Mouse (Mus musculus) kidney, adult 8-10 months (tissue): ENCODE measurements around the gene Aqp8.

ENCODE experiments used
- DNase-seq, 2 experiments: peaks; one replicate each; pipeline ENCODE4 v3.0.0; 2022

Aqp8 gene

GRCm38 (mm10) chr7:123462070-123462501 lies at the start of gene Aqp8:
Gene Aqp8, plus strand, starts transcription at chr7:123462291.
- peak; percentile 81 to 88 for DNase-seq

DNA sequence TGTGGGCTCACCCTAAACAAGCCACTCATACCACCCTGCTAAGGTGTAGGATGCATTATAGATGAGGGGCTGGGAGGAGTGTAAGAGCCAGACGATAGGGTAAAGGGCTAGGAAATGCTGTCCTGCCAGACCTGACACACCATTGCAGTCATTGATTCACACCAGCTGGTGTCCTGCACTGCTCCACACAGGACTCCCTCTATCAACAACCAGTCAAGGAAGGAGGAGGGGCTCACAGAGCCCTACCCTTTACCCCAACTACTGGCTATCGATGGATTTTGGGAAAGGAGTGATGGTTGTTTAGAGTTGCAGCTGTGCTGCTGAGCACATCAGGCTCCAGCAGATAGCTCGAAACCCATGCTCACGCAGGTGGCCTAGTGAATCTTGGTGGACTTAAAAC lies 45.3 kb upstream of the Aqp8 start:
- no peak for DNase-seq

DNA sequence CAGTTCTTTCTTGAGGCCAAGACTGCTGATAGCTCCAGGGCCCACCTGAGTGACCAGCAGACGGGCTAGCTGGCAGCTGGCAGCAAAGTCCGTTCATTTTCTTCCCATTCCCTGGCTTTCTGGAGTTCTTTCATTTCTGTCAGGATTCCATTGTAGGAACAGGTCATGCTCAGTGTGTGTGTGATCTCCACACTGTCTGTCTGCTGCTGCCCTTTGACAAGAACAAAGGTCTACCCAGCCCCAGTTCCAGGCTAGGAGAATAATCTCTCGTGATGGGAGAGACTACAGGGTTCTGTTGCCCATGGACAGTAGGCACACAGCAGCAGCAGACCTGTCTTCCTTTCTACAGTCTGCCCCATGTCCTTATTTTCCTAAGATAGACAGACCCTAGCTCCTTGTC lies 44.4 kb upstream of the Aqp8 start:
- DNase-seq: peak; percentile 47 to 56

- peak; percentile 67 to 80 for DNase-seq
Observed at GRCm38 (mm10) chr7:123419984-123420383, 42.1 kb upstream of the Aqp8 start.

DNA sequence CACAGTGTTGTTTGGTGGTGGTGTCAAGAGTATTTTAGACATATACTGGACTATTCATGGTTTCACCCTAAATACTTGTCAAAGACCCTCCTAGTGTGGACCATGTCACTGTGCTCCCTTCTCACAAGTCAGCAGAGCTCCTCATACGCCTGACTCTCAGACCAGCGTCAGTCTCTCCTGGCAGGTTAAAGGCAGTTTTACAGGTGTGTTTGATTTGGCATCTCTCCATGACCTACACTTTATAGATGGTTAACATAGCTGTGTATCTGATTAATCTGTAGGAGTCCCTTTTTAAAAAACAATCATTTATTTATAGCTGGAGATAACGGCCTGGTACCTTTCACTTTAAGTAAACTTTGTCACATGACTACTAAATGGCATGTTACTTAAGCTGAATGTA lies 40.1 kb upstream of the Aqp8 start:
- no peak for DNase-seq

DNA sequence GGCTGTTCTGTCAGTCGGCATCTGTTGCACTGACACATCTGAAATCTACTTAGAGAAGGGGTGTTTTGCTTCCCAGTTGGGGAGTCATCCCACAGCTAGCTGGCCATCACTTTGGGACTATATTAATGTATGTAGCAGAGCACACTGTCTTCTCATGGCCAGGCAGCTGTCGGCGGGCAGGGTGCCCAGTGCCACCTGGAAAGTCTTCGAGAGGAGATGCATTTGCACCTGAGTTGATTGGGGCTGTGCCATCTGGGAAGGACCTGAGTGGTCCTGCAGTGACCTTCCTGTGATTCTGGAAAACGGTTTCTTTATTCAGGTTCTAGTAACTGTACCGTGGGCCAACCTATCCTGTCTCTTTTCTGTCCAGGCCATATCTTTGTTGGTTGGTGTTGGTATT lies 37.8 kb upstream of the Aqp8 start:
- DNase-seq: no peak

- DNase-seq: peak; percentile 63 to 64
Observed at GRCm38 (mm10) chr7:123425134-123425757, 36.8 kb upstream of the Aqp8 start.

DNA sequence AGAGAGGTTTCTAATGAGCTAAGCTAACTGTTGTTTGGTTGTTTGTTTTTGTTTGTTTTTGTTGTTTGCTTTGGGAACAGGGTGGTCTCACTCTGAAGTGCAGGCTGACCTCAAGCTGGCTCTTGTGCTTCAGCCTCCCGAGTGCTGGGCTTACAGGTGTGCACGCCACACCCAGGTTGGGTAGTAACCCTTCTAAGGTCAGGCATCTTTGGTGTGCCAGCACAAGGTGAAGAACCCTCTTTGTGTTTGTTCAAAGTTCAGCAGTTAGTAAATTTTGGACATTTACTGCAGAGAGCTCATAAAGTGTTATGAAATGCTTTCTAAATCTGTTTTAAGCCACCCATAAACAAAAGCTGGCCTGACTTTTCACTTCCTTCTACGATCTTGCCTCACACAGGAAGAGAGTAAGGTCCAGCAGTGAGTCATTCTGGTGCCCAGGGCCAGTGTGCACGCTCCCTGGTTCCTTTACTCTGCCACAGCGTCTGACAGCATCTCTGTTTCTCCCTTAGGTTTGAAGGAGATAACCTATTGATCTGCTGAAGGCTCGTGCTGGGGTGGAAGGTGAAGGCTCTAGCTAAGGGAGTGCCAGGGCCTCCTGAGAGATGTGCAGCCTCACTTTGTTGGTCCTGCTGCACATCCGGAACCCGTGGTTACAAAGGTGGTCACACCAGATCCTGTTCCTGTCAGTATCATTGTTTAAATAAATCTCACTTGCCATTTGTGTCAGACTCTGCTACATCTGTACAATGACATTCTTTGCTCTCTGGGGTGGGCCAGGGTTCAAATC lies 32.3 kb upstream of the Aqp8 start:
- no peak for DNase-seq

- DNase-seq: no peak
Observed at GRCm38 (mm10) chr7:123430411-123430705, 31.7 kb upstream of the Aqp8 start.

DNA sequence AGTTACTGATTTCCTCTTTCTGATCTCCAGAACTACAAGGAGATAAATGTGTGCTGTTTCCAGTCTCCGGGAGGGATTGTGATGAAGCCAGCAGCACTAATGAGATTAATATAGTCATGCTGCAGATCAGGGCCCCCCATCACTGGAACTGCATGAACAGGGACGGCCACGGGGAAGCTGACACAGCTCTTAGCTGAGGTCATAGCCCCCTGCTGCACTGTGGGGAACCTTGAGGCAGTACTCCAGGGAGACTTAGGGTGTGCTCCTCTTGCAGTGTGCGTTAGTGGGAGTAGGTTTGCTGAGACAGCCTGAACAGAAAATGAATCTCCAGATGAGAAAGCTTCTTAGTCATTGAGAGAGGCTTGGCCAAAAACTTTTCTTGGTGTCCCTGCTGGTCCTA lies 30.9 kb upstream of the Aqp8 start:
- DNase-seq: no peak

DNA sequence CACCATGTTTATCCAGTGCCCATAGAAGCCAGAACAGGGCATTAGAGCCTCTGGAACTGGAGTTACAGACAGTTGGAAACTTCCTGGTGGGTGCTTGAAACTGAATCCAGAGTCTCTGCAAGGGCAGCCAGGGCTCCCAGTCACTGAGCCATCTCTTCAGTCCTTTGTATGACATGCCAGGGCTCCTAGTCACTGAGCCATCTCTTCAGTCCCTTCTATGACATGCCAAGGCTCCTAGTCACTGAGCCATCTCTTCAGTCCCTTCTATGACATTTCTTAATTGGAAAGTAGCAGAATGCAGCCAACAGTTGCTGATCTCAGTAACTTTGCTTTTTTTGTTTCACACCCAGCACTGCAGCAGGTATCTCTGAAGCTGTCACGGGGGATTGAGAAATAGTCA lies 20.0 kb upstream of the Aqp8 start:
- no peak for DNase-seq

DNA sequence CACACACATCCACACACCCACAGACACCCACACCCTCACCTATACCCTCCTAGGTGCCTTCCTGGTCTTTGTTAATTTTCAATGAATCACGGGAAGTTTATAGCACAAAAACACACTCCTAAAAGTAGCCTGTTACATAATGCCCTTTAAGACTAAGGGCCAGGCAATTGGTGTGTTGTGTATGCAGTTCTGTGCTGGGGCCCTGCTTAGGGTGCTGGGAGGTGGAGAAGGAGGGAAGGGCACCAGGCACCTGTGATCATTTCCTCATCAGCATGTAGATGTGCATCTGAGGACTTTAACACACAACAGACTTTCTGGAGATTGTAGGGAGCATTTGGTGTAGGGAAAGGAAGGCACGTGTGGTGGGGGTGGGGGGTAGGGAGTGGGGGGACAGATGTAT lies 13.3 kb upstream of the Aqp8 start:
- no peak for DNase-seq

DNA sequence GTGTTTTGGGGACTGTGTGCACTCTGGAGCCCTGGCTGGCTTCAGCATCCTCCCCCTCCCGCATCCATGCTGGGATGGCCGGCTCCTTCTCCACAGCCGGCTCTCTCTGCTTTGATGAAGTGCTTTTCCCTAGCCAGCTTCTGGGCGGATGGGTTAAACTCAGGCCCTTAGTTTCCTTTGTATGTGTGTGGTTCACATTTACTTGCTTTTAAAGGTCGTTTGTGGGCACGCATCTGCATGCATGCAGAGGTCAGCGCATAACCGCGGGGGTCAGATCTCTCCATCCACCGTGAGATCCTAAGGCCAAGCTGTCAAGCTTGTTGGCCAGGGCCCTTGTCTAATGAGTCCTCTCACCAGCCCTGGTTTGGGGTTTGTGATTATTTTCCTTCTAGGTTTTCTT lies 12.4 kb upstream of the Aqp8 start:
- DNase-seq: no peak

DNA sequence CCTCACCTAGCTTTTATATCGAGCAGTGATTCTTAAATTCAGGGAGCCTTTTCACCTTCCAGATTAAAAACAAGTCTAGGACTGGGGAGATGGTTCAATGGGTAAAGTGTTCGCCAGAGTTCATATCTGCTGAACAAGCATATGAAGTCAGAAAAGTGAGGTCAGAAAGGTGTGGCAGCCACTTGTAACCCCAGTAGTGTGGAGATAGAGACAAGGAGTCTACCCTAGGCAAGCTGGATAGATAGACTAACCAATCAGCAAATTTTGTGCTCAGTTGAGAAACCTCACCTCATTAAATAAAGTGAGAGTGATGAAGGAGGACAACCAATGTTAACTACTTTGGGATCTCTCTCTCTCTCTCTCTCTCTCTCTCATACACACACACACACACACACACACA lies 11.6 kb upstream of the Aqp8 start:
- no peak for DNase-seq

GRCm38 (mm10) chr7:123452551-123452950 lies 9.5 kb upstream of the Aqp8 start:
- peak; percentile 34 to 41 for DNase-seq

DNA sequence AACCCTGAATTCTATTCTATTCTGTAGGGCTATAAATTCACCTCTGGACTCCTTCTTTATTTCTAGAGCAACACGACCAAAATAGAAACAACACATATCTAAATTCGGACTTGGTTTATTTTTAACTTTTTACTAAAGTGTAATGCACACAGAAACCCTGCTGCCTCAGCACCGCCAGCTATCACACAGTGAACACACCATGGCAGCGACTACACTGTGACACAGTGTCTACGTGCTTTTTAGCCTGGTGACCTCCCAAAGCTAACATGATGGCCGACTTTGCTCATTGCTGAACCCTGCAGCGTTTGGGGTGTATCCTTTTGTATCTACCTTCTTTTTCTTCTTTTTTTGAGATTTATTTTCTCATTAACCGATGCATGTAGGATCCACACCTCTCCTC lies 9.0 kb upstream of the Aqp8 start:
- no peak for DNase-seq

DNA sequence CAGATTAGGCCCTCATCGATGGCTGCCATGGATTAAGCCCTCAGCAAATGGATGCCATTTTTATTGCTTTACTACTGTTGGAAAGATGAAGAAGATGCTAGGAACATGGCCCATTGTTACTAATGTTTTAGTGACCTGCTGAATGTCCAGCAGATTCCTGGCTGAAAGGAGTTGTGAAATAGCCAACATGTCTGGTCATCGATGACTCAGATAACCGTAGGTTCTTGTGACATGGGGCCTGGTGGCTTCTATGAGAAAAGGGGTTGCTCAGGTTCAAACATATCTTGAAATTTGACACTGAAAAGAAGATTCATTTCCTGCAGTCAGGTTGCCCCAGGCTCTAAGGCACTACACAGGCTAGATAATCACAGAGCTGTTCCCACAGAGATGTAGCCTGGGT lies 7.0 kb upstream of the Aqp8 start:
- no peak for DNase-seq

GRCm38 (mm10) chr7:123458309-123458708 lies 3.8 kb upstream of the Aqp8 start:
- no peak for DNase-seq

DNA sequence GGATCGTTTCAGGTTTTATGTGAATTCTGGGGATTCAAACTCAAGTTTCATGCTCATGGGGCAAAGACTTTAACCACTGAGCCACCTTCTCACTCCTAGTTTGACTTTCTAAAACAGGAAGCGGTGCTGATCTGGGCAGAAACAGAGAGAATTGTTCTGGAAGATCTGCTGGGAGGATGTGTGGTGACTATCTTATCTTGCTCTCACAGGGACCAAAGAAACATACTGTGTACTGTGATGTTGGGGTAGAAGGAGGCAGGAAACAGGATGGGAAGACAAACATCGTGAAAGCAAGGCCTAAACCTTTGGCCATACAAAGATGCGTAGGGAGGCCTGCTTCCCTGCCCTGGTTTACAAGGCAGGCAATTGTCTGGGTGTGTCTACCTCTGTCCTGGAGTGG lies 2.8 kb upstream of the Aqp8 start:
- DNase-seq: no peak

DNA sequence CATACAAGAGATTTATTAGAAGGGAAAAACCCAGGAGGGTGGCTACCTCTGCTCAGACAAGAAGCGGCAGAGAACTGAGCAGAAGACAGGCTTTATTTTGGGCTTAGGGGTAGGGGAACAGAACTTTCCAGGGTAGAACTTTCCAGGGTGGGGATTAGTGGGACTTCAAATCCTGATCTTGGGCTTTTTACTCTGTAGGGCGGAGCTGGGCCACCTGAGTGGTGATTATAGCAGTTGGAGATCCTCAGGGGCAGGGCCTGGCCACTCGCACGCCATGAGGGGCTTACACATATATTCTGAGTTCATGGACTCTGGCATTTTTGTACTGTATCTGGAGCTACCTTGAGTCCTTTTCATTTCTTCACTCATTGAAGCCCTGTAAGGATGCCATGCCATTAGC lies 775 bp upstream of the Aqp8 start:
- DNase-seq: no peak

DNA sequence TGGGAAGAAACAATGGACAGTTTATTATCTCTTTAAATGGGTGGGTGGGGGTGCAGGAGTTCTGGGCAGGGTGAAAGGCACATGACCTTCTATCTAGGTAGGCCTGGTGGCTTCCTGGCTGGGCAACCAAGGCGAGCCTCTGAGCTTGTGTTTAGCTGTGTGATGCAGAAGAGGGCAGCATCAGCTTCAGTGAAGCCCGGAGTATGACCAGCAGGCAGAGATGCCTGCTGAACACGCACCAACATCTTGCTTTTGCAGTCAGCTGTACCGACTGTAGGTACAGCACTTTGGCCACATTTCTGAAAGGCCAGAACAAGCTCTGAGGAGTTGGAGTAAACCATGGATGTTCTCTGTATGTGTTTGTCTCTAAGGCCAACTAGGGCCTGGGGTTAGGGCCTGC lies 1.5 kb downstream of the Aqp8 start:
- DNase-seq: no peak

- peak; percentile 58 to 83 for DNase-seq
Observed at GRCm38 (mm10) chr7:123465692-123466387, 3.7 kb downstream of the Aqp8 start.

- DNase-seq: no peak
Observed at GRCm38 (mm10) chr7:123467961-123468360, 5.9 kb downstream of the Aqp8 start.

GRCm38 (mm10) chr7:123487703-123488102 lies 25.6 kb downstream of the Aqp8 start:
- DNase-seq: no peak
